Mouse (Mus musculus): ENCODE measurements at regions not wholly inside any gene's neighbourhood (a gene's known extent, or its start where the extent isn't known, plus 50 kb on each side); places are given as distances from the start of the nearest gene placed in this dataset.

- peak; percentile 68 to 93 for DNase-seq (ENCODE audit: low spot score in 2 of 2)
- intact Hi-C loops (cut with DNase I): loop anchor here (5.0 to 10.0 kb wide), 2 partner anchors 138 to 544 kb away; no protein-coding TSS in a partner anchor
Measured at GRCm38 (mm10) chr13:97390449-97390930, 149.6 kb downstream of the Enc1 start.

- intact Hi-C loops (cut with DNase I): no loop called here
Measured at GRCm38 (mm10) chr13:97388851-97389479, 148.1 kb downstream of the Enc1 start.

GRCm38 (mm10) chr13:97386511-97386910 is 145.6 kb downstream of the Enc1 start:
- intact Hi-C loops (cut with DNase I): no loop called here
- no peak for DNase-seq (ENCODE audit: low spot score in 2 of 2)

More at GRCm38 (mm10) chr13:97388851-97389479, 148.1 kb downstream of the Enc1 start:
- peak in 1 of 2 experiments; percentile 31 for DNase-seq (ENCODE audit: low spot score in 2 of 2)

- no peak for DNase-seq (ENCODE audit: low spot score in 2 of 2)
- intact Hi-C loops (cut with DNase I): no loop called here
Measured at GRCm38 (mm10) chr13:97385531-97385930, 144.6 kb downstream of the Enc1 start.

GRCm38 (mm10) chr13:97384091-97384777 is 143.3 kb downstream of the Enc1 start:
- DNase-seq (ENCODE audit: low spot score in 2 of 2): no peak
- intact Hi-C loops (cut with DNase I): no loop called here

- intact Hi-C loops (cut with DNase I): no loop called here
- no peak for DNase-seq (ENCODE audit: low spot score in 2 of 2)
Measured at GRCm38 (mm10) chr13:97383351-97383750, 142.4 kb downstream of the Enc1 start.

GRCm38 (mm10) chr13:97380366-97380765 is 139.5 kb downstream of the Enc1 start:
- peak in 1 of 2 experiments; percentile 46 for DNase-seq (ENCODE audit: low spot score in 2 of 2)
- intact Hi-C loops (cut with DNase I): no loop called here

GRCm38 (mm10) chr13:97376232-97376523 is 135.3 kb downstream of the Enc1 start:
- DNase-seq (ENCODE audit: low spot score in 2 of 2): no peak
- intact Hi-C loops (cut with DNase I): no loop called here

GRCm38 (mm10) chr13:97375501-97376231 is 134.8 kb downstream of the Enc1 start:
- intact Hi-C loops (cut with DNase I): no loop called here
- no peak for DNase-seq (ENCODE audit: low spot score in 2 of 2)

GRCm38 (mm10) chr13:97372348-97372747 is 131.4 kb downstream of the Enc1 start:
- DNase-seq (ENCODE audit: low spot score in 2 of 2): no peak
- intact Hi-C loops (cut with DNase I): no loop called here

GRCm38 (mm10) chr13:97371200-97371599 is 130.3 kb downstream of the Enc1 start:
- no peak for DNase-seq (ENCODE audit: low spot score in 2 of 2)
- intact Hi-C loops (cut with DNase I): no loop called here

GRCm38 (mm10) chr13:97366723-97367122 is 125.8 kb downstream of the Enc1 start:
- DNase-seq (ENCODE audit: low spot score in 2 of 2): no peak
- intact Hi-C loops (cut with DNase I): no loop called here

GRCm38 (mm10) chr13:97365557-97366244 is 124.8 kb downstream of the Enc1 start:
- intact Hi-C loops (cut with DNase I): no loop called here
- DNase-seq (ENCODE audit: low spot score in 2 of 2): no peak

- intact Hi-C loops (cut with DNase I): no loop called here
- DNase-seq (ENCODE audit: low spot score in 2 of 2): no peak
Measured at GRCm38 (mm10) chr13:97365004-97365403, 124.1 kb downstream of the Enc1 start.

GRCm38 (mm10) chr13:97363765-97364164 is 122.9 kb downstream of the Enc1 start:
- no peak for DNase-seq (ENCODE audit: low spot score in 2 of 2)
- intact Hi-C loops (cut with DNase I): no loop called here

- no peak for DNase-seq (ENCODE audit: low spot score in 2 of 2)
- intact Hi-C loops (cut with DNase I): no loop called here
Measured at GRCm38 (mm10) chr13:97363214-97363613, 122.3 kb downstream of the Enc1 start.

GRCm38 (mm10) chr13:97360551-97360950 is 119.6 kb downstream of the Enc1 start:
- no peak for DNase-seq (ENCODE audit: low spot score in 2 of 2)

GRCm38 (mm10) chr13:97358781-97359305 is 117.9 kb downstream of the Enc1 start:
- DNase-seq (ENCODE audit: low spot score in 2 of 2): no peak

More at GRCm38 (mm10) chr13:97360551-97360950, 119.6 kb downstream of the Enc1 start:
- intact Hi-C loops (cut with DNase I): no loop called here

GRCm38 (mm10) chr13:97358261-97358660 is 117.4 kb downstream of the Enc1 start:
- intact Hi-C loops (cut with DNase I): no loop called here

More at GRCm38 (mm10) chr13:97358781-97359305, 117.9 kb downstream of the Enc1 start:
- intact Hi-C loops (cut with DNase I): no loop called here

More at GRCm38 (mm10) chr13:97358261-97358660, 117.4 kb downstream of the Enc1 start:
- no peak for DNase-seq (ENCODE audit: low spot score in 2 of 2)
